Mouse (Mus musculus) forebrain, embryonic 10.5 days (tissue): ENCODE results near the gene Nlrp9b. TPM values are rescaled to one million over a fixed set of nuclear protein-coding genes. Genes with fewer than 3 reads are reported as not detected.
"Not testable (repeated sequence)": the region's sequence is repeated elsewhere in the genome, so short reads cannot be mapped to it uniquely, and the experiment has no call there.

ENCODE experiments used
- DNase-seq: peaks from one replicate; pipeline ENCODE4 v3.0.0-alpha.2; 2017; ENCODE audit warnings: low spot score; ENCODE audit errors: extremely low spot score
- H3K27ac ChIP-seq: fragments of 300-500 bp; sonication (generic); 2 replicates; pipeline ENCODE4 v1.5.1; 2016; ENCODE audit warnings: mild to moderate bottlenecking
- H3K27me3 ChIP-seq: fragments of 300-500 bp; sonication (generic); 2 replicates; pipeline ENCODE4 v1.6.1; 2016; ENCODE audit warnings: mild to moderate bottlenecking; ENCODE audit not compliant: poor library complexity, severe bottlenecking
- H3K36me3 ChIP-seq: fragments of 300-500 bp; sonication (generic); replicated peaks from 2 replicates; pipeline ENCODE4 v1.6.1; 2016; ENCODE audit warnings: mild to moderate bottlenecking, moderate library complexity
- H3K4me1 ChIP-seq: fragments of 300-500 bp; sonication (generic); 2 replicates; pipeline ENCODE4 v1.6.1; 2016
- H3K4me3 ChIP-seq: fragments of 300-500 bp; sonication (generic); 2 replicates; pipeline ENCODE4 v1.5.1; 2016; ENCODE audit warnings: mild to moderate bottlenecking, moderate library complexity
- H3K9me3 ChIP-seq: fragments of 300-500 bp; sonication (generic); 2 replicates; pipeline ENCODE4 v1.6.1; 2016; ENCODE audit warnings: mild to moderate bottlenecking, moderate library complexity
- WGBS: fragments of 180-500 bp; shearing (Covaris S2); methylation state at CpG from one replicate; pipeline ENCODE4 v1.1.7; 2016; 5-methylcytosine and 5-hydroxymethylcytosine counted together
- polyA plus RNA-seq: library from polyadenylated mRNA; unstranded; fragments of >200 nt; fragmentation: Nextera tagmentation; extraction: Ambion mirVana; gene quantifications from 2 replicates; pipeline ENCODE4 v1.2.1, GENCODE M21; 2016

The Nlrp9b gene
- polyA plus RNA-seq, 1 experiment from 2014 or later: not detected

GRCm38 (mm10) chr7:19964985-19965579 lies 26.2 kb upstream of the Nlrp9b start, which contains the start of gene Ceacam20:
Ceacam20 (plus strand) TSS chr7:19965412.
- H3K27me3 ChIP-seq: no peaks in the 10 kb centered on the region
- H3K4me3 ChIP-seq: no peak within 1 kb of the TSS
- H3K4me1 ChIP-seq: no peaks in the 10 kb centered on the region
- peaks cover 38% of the 10 kb centered on the region for H3K9me3 ChIP-seq
- H3K36me3 ChIP-seq: no peaks in the 10 kb centered on the region
- DNase-seq: no peak
- 85% methylated on average over 7 of the region's 7 CpGs for WGBS
- no peak within 1 kb of the TSS for H3K27ac ChIP-seq

GRCm38 (mm10) chr7:19969106-19969505 lies 22.2 kb upstream of the Nlrp9b start:
- no peak for DNase-seq
- no peaks in the 10 kb centered on the region for H3K27me3 ChIP-seq
- H3K9me3 ChIP-seq: peaks cover 49% of the 10 kb centered on the region
- no peaks in the 10 kb centered on the region for H3K36me3 ChIP-seq
- H3K27ac ChIP-seq: no peak overlapping the region
- H3K4me1 ChIP-seq: no peaks in the 10 kb centered on the region
- WGBS: 84% methylated on average over 3 of the region's 3 CpGs
- H3K4me3 ChIP-seq: no peak overlapping the region

- H3K27ac ChIP-seq: no peak overlapping the region
- WGBS: 98% methylated on average over 4 of the region's 4 CpGs
- H3K27me3 ChIP-seq: no peaks in the 10 kb centered on the region
- no peaks in the 10 kb centered on the region for H3K36me3 ChIP-seq
- peaks cover 51% of the 10 kb centered on the region for H3K9me3 ChIP-seq
- H3K4me3 ChIP-seq: no peak overlapping the region
- no peak for DNase-seq
- H3K4me1 ChIP-seq: no peaks in the 10 kb centered on the region
Observed at GRCm38 (mm10) chr7:19969541-19970090, 21.6 kb upstream of the Nlrp9b start.

GRCm38 (mm10) chr7:19970196-19970595 lies 21.1 kb upstream of the Nlrp9b start:
- no peak overlapping the region for H3K27ac ChIP-seq
- peaks cover 56% of the 10 kb centered on the region for H3K9me3 ChIP-seq

GRCm38 (mm10) chr7:19971516-19971915 lies 19.7 kb upstream of the Nlrp9b start:
- Histone ChIP-seq H3K9me3 (peaks cover 59% of the 10 kb centered on the region), H3K27me3 (no peaks in the 10 kb centered on the region), H3K27ac (no peak overlapping the region), H3K4me3 (no peak overlapping the region), H3K4me1 (no peaks in the 10 kb centered on the region), H3K36me3 (no peaks in the 10 kb centered on the region)
- 91% methylated on average over 4 of the region's 4 CpGs for WGBS
- DNase-seq: no peak

More at GRCm38 (mm10) chr7:19970196-19970595, 21.1 kb upstream of the Nlrp9b start:
- Histone ChIP-seq H3K27me3 (no peaks in the 10 kb centered on the region), H3K4me3 (no peak overlapping the region), H3K4me1 (no peaks in the 10 kb centered on the region), H3K36me3 (no peaks in the 10 kb centered on the region)
- WGBS: 93% methylated on average over 8 of the region's 8 CpGs
- DNase-seq: no peak

- WGBS: 66% methylated on average over 3 of the region's 3 CpGs
Observed at GRCm38 (mm10) chr7:19996721-19997120, 5.5 kb downstream of the Nlrp9b start.

GRCm38 (mm10) chr7:20009987-20010386 lies 18.7 kb downstream of the Nlrp9b start:
- H3K9me3 ChIP-seq: peaks cover 23% of the 10 kb centered on the region; the same call in 1 of the 2 replicates
- no peak overlapping the region for H3K27ac ChIP-seq
- no peaks in the 10 kb centered on the region for H3K4me1 ChIP-seq
- no peaks in the 10 kb centered on the region for H3K27me3 ChIP-seq
- DNase-seq: no peak
- no peak overlapping the region for H3K4me3 ChIP-seq
- H3K36me3 ChIP-seq: no peaks in the 10 kb centered on the region
- WGBS: 70% methylated on average over 2 of the region's 2 CpGs

More at GRCm38 (mm10) chr7:19996721-19997120, 5.5 kb downstream of the Nlrp9b start:
- not testable (repeated sequence) for DNase-seq, H3K4me3 ChIP-seq, H3K27ac ChIP-seq, H3K27me3 ChIP-seq, H3K36me3 ChIP-seq, H3K4me1 ChIP-seq
- H3K9me3 ChIP-seq: peaks cover 35% of the 10 kb centered on the region

GRCm38 (mm10) chr7:20064100-20064499 lies 72.8 kb downstream of the Nlrp9b start:
- DNase-seq, H3K36me3 ChIP-seq, H3K27me3 ChIP-seq, H3K4me3 ChIP-seq, H3K4me1 ChIP-seq, H3K27ac ChIP-seq: not testable (repeated sequence)
- H3K9me3 ChIP-seq: peaks cover 29% of the 10 kb centered on the region; the same call in 1 of the 2 replicates
- WGBS: 79% methylated on average over 4 of the region's 4 CpGs

- H3K4me1 ChIP-seq, H3K36me3 ChIP-seq, H3K4me3 ChIP-seq, H3K27me3 ChIP-seq, DNase-seq, H3K9me3 ChIP-seq, H3K27ac ChIP-seq: not testable (repeated sequence)
- 66% methylated on average over 18 of the region's 18 CpGs for WGBS
Observed at GRCm38 (mm10) chr7:20078118-20078517, 86.9 kb downstream of the Nlrp9b start.

GRCm38 (mm10) chr7:20099380-20099779 lies 108.1 kb downstream of the Nlrp9b start, which contains the start of gene Vmn1r91:
Vmn1r91 (plus strand) TSS chr7:20099680.
- not testable (repeated sequence) for H3K4me3 ChIP-seq, H3K36me3 ChIP-seq, H3K4me1 ChIP-seq, DNase-seq, H3K9me3 ChIP-seq, H3K27me3 ChIP-seq, H3K27ac ChIP-seq
- whole genome bisulfite sequencing: 92% methylated on average over 5 of the region's 5 CpGs

GRCm38 (mm10) chr7:20122479-20122878 lies 131.2 kb downstream of the Nlrp9b start, which contains the start of gene Gm16442:
Gm16442 (minus strand) TSS chr7:20122579.
- H3K27ac ChIP-seq: not testable (repeated sequence)

More at GRCm38 (mm10) chr7:20122479-20122878, 131.2 kb downstream of the Nlrp9b start, which contains the start of gene Gm16442:
- DNase-seq, H3K4me1 ChIP-seq, H3K4me3 ChIP-seq, H3K9me3 ChIP-seq, H3K27me3 ChIP-seq, H3K36me3 ChIP-seq: not testable (repeated sequence)
- WGBS: no CpG with 5 or more reads among the region's 2 CpGs
